Mouse (Mus musculus): ENCODE results near the gene Arid3b.

Arid3b gene

GRCm38 (mm10) chr9:57775026-57775425 is 61.6 kb downstream of the Arid3b start:
- DNase-seq (ENCODE audit: low read depth), result no peak

DNA sequence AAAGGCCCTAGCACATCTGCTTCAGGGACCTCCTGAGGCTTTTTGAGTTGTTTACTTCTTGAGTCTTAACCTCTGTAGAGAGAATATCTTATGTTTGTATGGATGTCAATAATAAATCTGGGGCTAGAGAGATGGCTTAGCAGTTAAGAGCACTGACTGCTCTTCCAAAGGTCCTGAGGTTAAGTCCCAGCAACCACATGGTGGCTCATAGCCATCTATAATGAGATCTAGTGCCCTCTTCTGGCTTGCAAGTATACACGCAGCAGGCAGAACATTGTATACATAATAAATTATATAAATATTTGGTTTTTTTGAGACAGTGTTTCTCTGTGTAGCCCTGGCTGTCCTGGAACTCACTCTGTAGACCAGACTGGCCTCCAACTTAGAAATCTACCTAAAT is 62.4 kb downstream of the Arid3b start:
- DNase-seq (ENCODE audit: low read depth), result no peak

DNA sequence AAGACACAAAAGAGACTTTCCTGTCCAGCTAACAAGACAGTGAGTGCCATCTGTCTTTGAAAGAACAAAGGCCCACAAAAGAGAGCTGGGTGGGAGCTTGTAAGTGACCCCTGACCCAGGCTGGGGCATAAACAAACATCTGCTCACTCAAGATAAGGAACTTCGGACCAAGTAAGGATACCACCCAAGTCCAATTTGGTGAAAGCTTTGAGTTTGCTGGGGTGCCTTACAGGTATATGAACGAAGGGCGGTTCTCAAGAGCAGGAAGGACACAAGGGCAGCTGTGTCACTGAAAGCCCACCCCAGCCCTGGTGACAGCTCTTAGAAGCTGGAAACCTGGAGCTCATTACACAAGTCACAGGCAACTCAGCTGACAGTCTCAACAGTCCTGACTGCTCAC is 62.8 kb downstream of the Arid3b start:
- DNase-seq (ENCODE audit: low read depth), result no peak

GRCm38 (mm10) chr9:57770836-57771235 is 65.8 kb downstream of the Arid3b start:
- no peak for DNase-seq (ENCODE audit: low read depth)

- DNase-seq (ENCODE audit: low read depth), result no peak
Measured at GRCm38 (mm10) chr9:57770214-57770613, 66.4 kb downstream of the Arid3b start.

GRCm38 (mm10) chr9:57769539-57770069 is 67.0 kb downstream of the Arid3b start:
- no peak for DNase-seq (ENCODE audit: low read depth)

- DNase-seq (ENCODE audit: low read depth), result no peak
Measured at GRCm38 (mm10) chr9:57767231-57767630, 69.4 kb downstream of the Arid3b start.

DNA sequence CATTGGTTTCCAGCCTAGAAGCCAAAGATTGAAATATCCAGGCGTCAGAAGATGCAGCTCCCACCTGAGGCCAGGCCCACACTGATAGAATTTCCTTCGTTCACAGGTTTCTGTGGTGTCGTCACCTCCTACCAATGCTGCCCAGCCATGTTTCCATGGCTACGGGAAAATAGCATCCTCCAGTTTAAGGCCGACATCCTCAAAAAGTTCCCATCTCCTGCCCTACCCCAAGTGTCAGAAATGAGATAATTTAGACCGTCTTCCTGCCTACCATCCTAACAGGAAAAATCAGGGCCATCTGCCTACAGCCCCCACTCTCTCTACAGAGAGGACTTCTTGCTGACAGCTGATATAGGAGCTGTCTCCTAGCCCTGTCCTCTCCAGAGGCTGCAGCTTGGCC is 70.2 kb downstream of the Arid3b start:
- DNase-seq (ENCODE audit: low read depth), result no peak

DNA sequence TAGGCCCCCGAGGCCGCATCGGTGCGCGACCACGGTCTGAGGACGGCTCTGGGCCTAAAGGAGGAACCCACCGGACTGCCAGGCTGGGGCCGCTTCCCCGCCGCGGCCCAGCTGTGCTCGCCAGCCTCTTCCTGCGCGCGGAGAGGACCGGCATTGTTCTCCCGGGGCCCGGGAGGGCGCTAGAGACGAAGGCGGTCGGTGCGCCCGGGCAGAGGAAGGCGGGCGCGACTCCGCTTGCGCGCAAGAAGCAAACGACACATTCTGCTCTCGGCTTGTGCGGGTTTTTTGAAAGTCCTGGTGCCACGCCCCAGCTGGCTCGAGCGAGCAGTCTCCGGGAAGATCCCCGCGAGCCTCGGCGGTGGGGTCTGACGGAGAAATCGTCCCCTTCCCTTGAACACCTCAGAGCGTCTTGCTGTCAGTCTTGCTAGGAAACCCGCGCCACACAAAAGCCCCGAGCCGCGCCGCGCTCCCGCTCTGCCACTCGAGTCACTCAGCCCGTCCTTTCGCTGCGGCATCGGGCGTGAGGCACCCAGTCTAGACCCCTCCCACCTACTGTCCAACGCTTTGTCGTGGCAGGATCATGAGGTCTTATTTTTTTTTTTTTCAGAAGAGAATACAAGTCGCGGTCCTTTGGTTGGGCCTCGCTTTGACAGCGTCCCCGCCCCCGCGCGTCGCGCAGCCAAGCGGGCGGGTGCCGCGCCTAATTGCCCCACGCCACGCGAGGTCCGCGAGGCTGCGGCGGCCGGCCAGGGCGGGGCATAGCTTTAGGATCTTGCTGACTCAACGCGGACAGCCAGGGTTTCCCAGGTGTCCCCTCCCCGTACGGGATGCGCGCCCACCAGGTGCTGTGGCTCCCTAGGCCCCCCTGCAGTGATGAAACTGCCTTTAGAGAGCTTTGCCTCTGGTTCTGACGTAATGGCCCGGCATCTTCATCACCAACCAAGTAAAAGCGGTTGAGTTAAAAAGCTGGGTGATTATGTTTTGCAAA is 70.9 kb downstream of the Arid3b start, which contains the start of gene Clk3:
Gene Clk3 (minus strand): TSS at position 497 of the 988 bp plus-strand sequence.
- DNase-seq (ENCODE audit: low read depth), result no peak

DNA sequence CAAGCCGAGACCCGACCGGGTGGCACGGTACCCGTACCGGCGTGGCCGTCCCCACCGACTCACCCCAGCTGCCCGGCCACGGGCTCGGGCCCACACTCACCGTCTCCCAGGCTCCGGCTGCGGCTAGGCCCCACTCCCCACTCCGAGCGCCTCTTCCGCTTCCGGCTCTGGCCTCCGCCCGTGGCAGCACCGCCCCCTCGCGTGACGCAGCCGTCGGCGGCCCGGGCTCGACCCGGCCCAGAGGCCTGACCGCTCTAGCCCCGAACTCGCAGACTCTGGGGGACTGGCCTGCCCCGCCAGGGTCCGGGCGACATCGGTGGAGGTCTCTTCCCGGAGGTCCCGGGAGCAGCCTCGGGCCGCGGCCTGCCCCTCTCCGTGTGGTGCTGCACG is 71.6 kb downstream of the Arid3b start:
- DNase-seq (ENCODE audit: low read depth), result peak; percentile 65

DNA sequence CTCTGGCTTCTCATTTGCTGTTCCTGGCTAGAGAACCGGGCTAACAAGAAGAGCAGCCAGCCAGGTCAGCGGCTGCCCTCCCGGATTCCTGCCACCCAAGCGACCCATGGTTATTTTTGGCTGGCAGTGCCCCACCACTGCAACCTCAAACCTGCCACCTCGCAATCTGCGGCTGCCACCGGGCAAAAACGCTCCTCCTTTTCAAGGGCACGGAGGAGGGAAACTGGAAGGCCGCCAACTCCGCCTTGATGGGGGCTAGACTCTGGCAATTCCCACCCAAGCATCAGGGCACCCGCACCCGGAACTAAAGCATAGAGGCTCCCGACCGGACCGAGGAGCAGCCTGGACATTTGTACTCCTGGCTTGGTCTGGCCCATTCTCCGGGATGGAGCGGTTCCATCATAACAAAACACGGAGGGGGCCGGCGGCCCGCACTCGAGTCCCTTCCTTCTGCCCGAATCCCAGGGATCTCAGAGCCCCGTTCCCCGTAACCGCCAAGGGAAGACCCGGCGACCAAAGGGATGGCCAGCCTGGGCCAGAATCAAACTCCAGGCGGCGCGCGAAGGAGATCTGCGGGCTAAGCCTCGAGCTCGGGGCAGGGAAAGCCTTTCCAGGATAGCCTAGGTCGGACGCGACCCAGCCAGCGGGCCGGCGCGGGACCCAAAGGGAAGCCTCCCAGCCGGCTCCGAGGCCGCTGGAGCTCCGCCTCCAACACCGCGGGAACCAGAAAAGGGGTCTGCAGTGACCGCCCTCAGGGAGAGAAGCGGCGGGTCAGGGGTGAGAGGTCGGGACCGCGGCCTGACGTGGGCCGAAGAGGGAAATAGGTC is 72.2 kb downstream of the Arid3b start:
- DNase-seq (ENCODE audit: low read depth), result peak; percentile 36

GRCm38 (mm10) chr9:57762563-57762991 is 74.0 kb downstream of the Arid3b start:
- peak; percentile 56 for DNase-seq (ENCODE audit: low read depth)

- no peak for DNase-seq (ENCODE audit: low read depth)
Measured at GRCm38 (mm10) chr9:57761563-57762551, 74.7 kb downstream of the Arid3b start.

GRCm38 (mm10) chr9:57760416-57761146 is 76.0 kb downstream of the Arid3b start:
- no peak for DNase-seq (ENCODE audit: low read depth)

GRCm38 (mm10) chr9:57759289-57759688 is 77.3 kb downstream of the Arid3b start:
- DNase-seq (ENCODE audit: low read depth), result peak; percentile 81

DNA sequence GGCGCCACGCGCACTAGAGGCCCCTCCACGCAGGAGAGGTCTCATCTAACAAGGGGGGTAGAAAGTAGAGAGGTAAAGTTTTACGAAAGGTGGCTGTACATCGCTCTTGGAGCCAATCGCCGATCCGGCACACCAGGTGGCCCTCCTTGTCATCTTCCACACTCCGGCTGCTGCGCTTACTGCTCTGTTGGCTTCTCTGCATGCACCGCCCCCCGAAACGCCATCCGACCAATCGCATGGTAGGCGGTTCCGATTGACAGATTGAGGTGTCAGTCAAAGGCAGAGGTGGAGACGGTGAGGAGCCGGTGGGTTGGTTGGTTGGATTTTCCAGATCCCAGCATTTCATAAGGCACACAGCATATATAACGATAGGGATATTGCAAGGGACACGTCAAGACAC is 78.1 kb downstream of the Arid3b start:
- no peak for DNase-seq (ENCODE audit: low read depth)

DNA sequence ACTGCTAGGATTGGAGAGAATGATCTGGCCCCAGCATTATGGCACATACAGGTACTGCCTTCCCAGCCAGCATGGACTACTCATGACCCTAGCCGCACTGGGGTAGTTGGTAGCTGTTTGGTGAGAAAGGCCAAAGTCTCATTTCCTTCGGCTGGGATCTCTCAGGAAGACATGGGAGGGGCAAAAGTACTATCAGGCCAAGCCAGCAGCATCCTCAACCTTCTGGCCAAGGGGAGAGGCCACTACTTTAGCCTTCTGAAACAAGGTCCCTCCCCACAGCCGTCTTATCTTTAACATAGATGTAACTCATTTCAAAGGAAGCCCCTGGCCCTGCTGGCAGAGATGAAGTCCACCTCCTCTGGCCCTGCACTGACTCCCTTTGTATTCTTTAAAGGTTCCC is 79.0 kb downstream of the Arid3b start:
- no peak for DNase-seq (ENCODE audit: low read depth)

GRCm38 (mm10) chr9:57750901-57751300 is 85.7 kb downstream of the Arid3b start:
- no peak for DNase-seq (ENCODE audit: low read depth)

GRCm38 (mm10) chr9:57748831-57749230 is 87.8 kb downstream of the Arid3b start:
- DNase-seq (ENCODE audit: low read depth), result no peak

- no peak for DNase-seq (ENCODE audit: low read depth)
Measured at GRCm38 (mm10) chr9:57748137-57748536, 88.5 kb downstream of the Arid3b start.

GRCm38 (mm10) chr9:57747067-57747466 is 89.5 kb downstream of the Arid3b start:
- no peak for DNase-seq (ENCODE audit: low read depth)
